ENCODE assay signal across 23 mouse cellular contexts in genomic region chr15:6556911-6557310, GRCm38 (mm10). TPM values are rescaled to one million over a fixed set of nuclear protein-coding genes. Genes with fewer than 3 reads are reported as not detected.
DNase-seq lines count a peak whose midpoint lies in the region; ATAC-seq and TF ChIP-seq lines count a peak whose summit lies in the region.
"Had no signal": no experiment of that assay in that cellular context is flagged by ENCODE, and none has a peak within 500 bp of the region (broad histone marks: within the 10 kb centered on the region; RNA-seq: fewer than 3 reads in every experiment).

No protein-coding gene starts in this region.

- 38% methylated on average over 6 of the region's 6 CpGs for WGBS in bone marrow, adult 2 months

- peaks cover 2% of the 10 kb centered on the region; the same call in 1 of the 2 replicates for H3K4me1 ChIP-seq in bone marrow, adult 2 months (ENCODE audit: control insufficient read depth, insufficient read depth, low read length)
- H3K4me1 ChIP-seq: embryonic facial prominence, embryonic 10.5 days; forebrain, embryonic 13.5 days; heart, embryonic 12.5 days; hindbrain, embryonic 15.5 days had no signal

- DNase-seq in layer of hippocampus, adult 2 months (ENCODE audit: low spot score in 2 of 2) = no peak
- DNase-seq in cerebellum, postnatal 36 days = no peak
- DNase-seq in gastrocnemius, postnatal 25 days = no peak
- DNase-seq: adrenal gland, adult 8-10 months; adrenal gland, postnatal 36 days; B cell, adult 2 months; cerebellum, adult 11-12 months; cerebellum, adult 9-10 months; cerebellum, postnatal 25 days; forebrain, postnatal 0 days; gastrocnemius, postnatal 14 days; heart, adult 2 months had no signal

- H3K27ac ChIP-seq in bone marrow, adult 2 months (ENCODE audit: control insufficient read depth, insufficient read depth, low read depth, low read length, poor library complexity) = peak overlapping the region; percentile 6; the same call in 1 of the 2 replicates
- no peak overlapping the region for H3K27ac ChIP-seq in layer of hippocampus, adult 2 months
- H3K27ac ChIP-seq: embryonic facial prominence, embryonic 10.5 days; forebrain, embryonic 13.5 days; heart, adult 2 months; hindbrain, embryonic 15.5 days had no signal

- H3K4me3 ChIP-seq in bone marrow, adult 2 months (replicated peaks; ENCODE audit: control insufficient read depth, low read depth, low read length) = no peak overlapping the region
- H3K4me3 ChIP-seq in layer of hippocampus, adult 2 months = no peak overlapping the region
- H3K4me3 ChIP-seq: embryonic facial prominence, embryonic 10.5 days; forebrain, embryonic 13.5 days; heart, adult 2 months; heart, embryonic 12.5 days; hindbrain, embryonic 15.5 days had no signal

- TF ChIP-seq POLR2A in bone marrow, adult 2 months (IDR thresholded peaks at IDR 0.05; ENCODE audit: borderline replicate concordance, control insufficient read depth, low read depth, low read length) = no peak

- TF ChIP-seq CTCF in bone marrow, adult 2 months (IDR thresholded peaks at IDR 0.05; ENCODE audit: control insufficient read depth, insufficient read depth, low read length) = no peak
- no peak for TF ChIP-seq CTCF in layer of hippocampus, adult 2 months (conservative IDR thresholded peaks at IDR 0.05)

- peak; percentile 58 for ATAC-seq in granulocyte monocyte progenitor cell, adult 5-6 weeks (replicated peaks; ENCODE audit: poor library complexity, severe bottlenecking)
- peak; percentile 55 for ATAC-seq in megakaryocyte, adult 5-6 weeks (ENCODE audit: poor library complexity, severe bottlenecking)
- ATAC-seq in neutrophil, adult 5-6 weeks (ENCODE audit: extremely low read depth, insufficient number of reproducible peaks, low FRiP score, poor library complexity, severe bottlenecking) = peak; percentile 25; the same call in 1 of the 2 replicates
- ATAC-seq: forebrain, embryonic 13.5 days; forebrain, postnatal 0 days; inflammation-experienced regulatory T-cells, adult 6 months; intestine, postnatal 0 days; Patski had no signal

RNA-seq across cellular contexts. Expression of gene Fyb, which starts 34.3 kb away (rescaled TPM):
- 54.6 and 126 TPM in 2 replicates for polyA plus RNA-seq in bone marrow, adult 2 months (2011; ENCODE audit: insufficient read depth, insufficient read length, low replicate concordance, missing spikeins)
- total RNA-seq in granulocyte monocyte progenitor cell, adult 5-6 weeks (2014; fragmentation: Nextera tagmentation) = 32.0 and 40.6 TPM in 2 replicates
- 10.8 and 22.6 TPM in 2 replicates for total RNA-seq in granulocyte monocyte progenitor cell, adult 5-6 weeks (2017)
- 319 and 334 TPM in 2 replicates for total RNA-seq in megakaryocyte, adult 5-6 weeks (2015)
- 128 and 161 TPM in 2 replicates for total RNA-seq in megakaryocyte, adult 5-6 weeks (2017)
- 337 and 407 TPM in 2 replicates for total RNA-seq in neutrophil, adult 5-6 weeks (2017)
- 10 to 100 TPM in 1 of 2 experiments, 1 to 10 TPM in 1; 4.2 to 10.6 TPM for total RNA-seq in layer of hippocampus, adult 2 months (2021)
- total RNA-seq in gastrocnemius, postnatal 25 days (2021) = 1 to 10 TPM; 1.6 to 2.9 TPM
